Mouse (Mus musculus): Measurements from ENCODE around the gene Bola1.
A peak's percentile ranks its signal among the peaks of the same experiment; 100 is the strongest.
"Not testable (repeated sequence)": the region's sequence is repeated elsewhere in the genome, so short reads cannot be mapped to it uniquely, and the experiment has no call there.

Gene Bola1

GRCm38 (mm10) chr3:96246427-96246856 lies 26.9 kb upstream of the Bola1 start, which contains the start of gene Hist2h3c1:
Hist2h3c1 (plus strand) TSS chr3:96246685.
- not testable (repeated sequence) for DNase-seq

GRCm38 (mm10) chr3:96246018-96246417 lies 26.5 kb upstream of the Bola1 start:
- not testable (repeated sequence) for DNase-seq

- DNase-seq, result peak; percentile 87
These were observed 25.7 kb upstream of the Bola1 start, which contains the start of gene Hist2h2aa1 for GRCm38 (mm10) chr3:96245003-96245886. Hist2h2aa1 (plus strand) TSS chr3:96245497.

- no peak for DNase-seq
These were observed 24.5 kb upstream of the Bola1 start for GRCm38 (mm10) chr3:96243921-96244572.

- DNase-seq, result no peak
These were observed 21.3 kb upstream of the Bola1 start for GRCm38 (mm10) chr3:96240799-96241197.

GRCm38 (mm10) chr3:96239949-96240798 lies 20.7 kb upstream of the Bola1 start, which contains the start of gene Hist2h2aa2:
Hist2h2aa2 (minus strand) TSS chr3:96240276.
- DNase-seq, result peak; percentile 95

- DNase-seq, result peak; percentile 38
These were observed 19.7 kb upstream of the Bola1 start, which contains the start of gene Hist2h3c2 for GRCm38 (mm10) chr3:96238954-96239793. Hist2h3c2 (minus strand) TSS chr3:96239127.

- no peak for DNase-seq
These were observed 18.5 kb upstream of the Bola1 start for GRCm38 (mm10) chr3:96237904-96238511.

- no peak for DNase-seq
These were observed 17.9 kb upstream of the Bola1 start for GRCm38 (mm10) chr3:96237335-96237903.

GRCm38 (mm10) chr3:96236834-96237334 lies 17.4 kb upstream of the Bola1 start:
- DNase-seq, result no peak

- no peak for DNase-seq
These were observed 16.3 kb upstream of the Bola1 start for GRCm38 (mm10) chr3:96235836-96236235.

- DNase-seq, result no peak
These were observed 15.4 kb upstream of the Bola1 start for GRCm38 (mm10) chr3:96234914-96235313.

- DNase-seq, result no peak
These were observed 12.2 kb upstream of the Bola1 start for GRCm38 (mm10) chr3:96231758-96232120.

- no peak for DNase-seq
These were observed 11.6 kb upstream of the Bola1 start for GRCm38 (mm10) chr3:96230910-96231757.

GRCm38 (mm10) chr3:96230404-96230803 lies 10.9 kb upstream of the Bola1 start:
- DNase-seq, result no peak

- no peak for DNase-seq
These were observed 9.3 kb upstream of the Bola1 start for GRCm38 (mm10) chr3:96228828-96229227.

- DNase-seq, result no peak
These were observed 7.5 kb upstream of the Bola1 start for GRCm38 (mm10) chr3:96226695-96227648.

- DNase-seq, result no peak
These were observed 5.9 kb upstream of the Bola1 start for GRCm38 (mm10) chr3:96225421-96225820.

- no peak for DNase-seq
These were observed 3.3 kb upstream of the Bola1 start for GRCm38 (mm10) chr3:96222774-96223173.

Data from cerebellum, adult 11 months (tissue).